Comparison of ENCODE assay signal across 8 mouse cellular contexts in genomic region chr8:83593325-83594166, GRCm38 (mm10). TPM values are rescaled to one million over a fixed set of nuclear protein-coding genes. Genes with fewer than 3 reads are reported as not detected.
DNase-seq lines count a peak whose midpoint lies in the region; ATAC-seq and TF ChIP-seq lines count a peak whose summit lies in the region.

No protein-coding gene starts in this region.

- no peak; the same call in 1 of the 2 replicates for ATAC-seq in heart, embryonic 12.5 days (ENCODE audit: insufficient number of reproducible peaks, low FRiP score)
- no peak for ATAC-seq in limb, embryonic 15.5 days (ENCODE audit: insufficient number of reproducible peaks, low FRiP score, low TSS enrichment, low read depth)
- no peak for ATAC-seq in stomach, embryonic 14.5 days (ENCODE audit: insufficient number of reproducible peaks, insufficient read depth, low FRiP score, low read depth)

- H3K9me3 ChIP-seq in heart, embryonic 12.5 days (replicated peaks) = no peaks in the 10 kb centered on the region
- no peaks in the 10 kb centered on the region for H3K9me3 ChIP-seq in E14TG2a.4 (ENCODE audit: low read length)
- H3K9me3 ChIP-seq in erythroblast, embryonic 14.5 days (ENCODE audit: control insufficient read depth, low read length) = no peaks in the 10 kb centered on the region
- H3K9me3 ChIP-seq in limb, embryonic 15.5 days = no peaks in the 10 kb centered on the region
- H3K9me3 ChIP-seq in stomach, embryonic 14.5 days (ENCODE audit: control insufficient read depth, low read depth, low read length) = no peaks in the 10 kb centered on the region

- TF ChIP-seq CTCF in E14TG2a.4 (conservative IDR thresholded peaks at IDR 0.05; ENCODE audit: low read length) = no peak

- H3K4me2 ChIP-seq in heart, embryonic 12.5 days = peak overlapping the region; percentile 86
- H3K4me2 ChIP-seq in limb, embryonic 15.5 days = peak overlapping the region; percentile 63
- H3K4me2 ChIP-seq in stomach, embryonic 14.5 days (replicated peaks; ENCODE audit: low read depth, low read length) = peak overlapping the region; percentile 73

- H3K4me1 ChIP-seq in heart, embryonic 12.5 days (replicated peaks) = peaks cover 25% of the 10 kb centered on the region
- peaks cover 59% of the 10 kb centered on the region for H3K4me1 ChIP-seq in E14TG2a.4 (replicated peaks; ENCODE audit: low read depth, low read length)
- peaks cover 41% of the 10 kb centered on the region for H3K4me1 ChIP-seq in erythroblast, embryonic 14.5 days (ENCODE audit: control insufficient read depth)
- H3K4me1 ChIP-seq in limb, embryonic 15.5 days = peaks cover 27% of the 10 kb centered on the region
- peaks cover 16% of the 10 kb centered on the region; the same call in 1 of the 2 replicates for H3K4me1 ChIP-seq in stomach, embryonic 14.5 days (ENCODE audit: control insufficient read depth, insufficient read depth, low read length)

- peak overlapping the region; percentile 92 for H3K4me3 ChIP-seq in heart, embryonic 12.5 days
- peak overlapping the region; percentile 85 for H3K4me3 ChIP-seq in E14TG2a.4 (replicated peaks; ENCODE audit: low read length)
- peak overlapping the region; percentile 97 for H3K4me3 ChIP-seq in erythroblast, embryonic 14.5 days (replicated peaks)
- peak overlapping the region; percentile 77 for H3K4me3 ChIP-seq in limb, embryonic 15.5 days
- peak overlapping the region; percentile 97 for H3K4me3 ChIP-seq in stomach, embryonic 14.5 days (ENCODE audit: low read depth, low read length)

- 6% methylated on average over 22 of the region's 22 CpGs for WGBS in heart, embryonic 12.5 days
- WGBS in limb, embryonic 15.5 days = 5% methylated on average over 22 of the region's 22 CpGs
- 3% methylated on average over 22 of the region's 22 CpGs for WGBS in stomach, embryonic 14.5 days

- peak overlapping the region; percentile 94 for H3K9ac ChIP-seq in heart, embryonic 12.5 days
- peak overlapping the region; percentile 58 for H3K9ac ChIP-seq in limb, embryonic 15.5 days
- H3K9ac ChIP-seq in stomach, embryonic 14.5 days (replicated peaks; ENCODE audit: low read depth, low read length) = peak overlapping the region; percentile 62

- no peaks in the 10 kb centered on the region for H3K27me3 ChIP-seq in heart, embryonic 12.5 days (replicated peaks)
- H3K27me3 ChIP-seq in E14TG2a.4 (ENCODE audit: insufficient read depth, low read length) = no peaks in the 10 kb centered on the region
- H3K27me3 ChIP-seq in erythroblast, embryonic 14.5 days (ENCODE audit: control insufficient read depth) = no peaks in the 10 kb centered on the region
- no peaks in the 10 kb centered on the region for H3K27me3 ChIP-seq in limb, embryonic 15.5 days
- H3K27me3 ChIP-seq in stomach, embryonic 14.5 days (ENCODE audit: control insufficient read depth, insufficient read depth, low read length) = no peaks in the 10 kb centered on the region

- no peak for DNase-seq in heart, postnatal 4 days
- no peak for DNase-seq in gastrocnemius, postnatal 25 days
- no peak for DNase-seq in adrenal gland, postnatal 4 days (ENCODE audit: low spot score in 2 of 2)

- H3K36me3 ChIP-seq in heart, embryonic 12.5 days = peaks cover 15% of the 10 kb centered on the region; the same call in 1 of the 2 replicates
- H3K36me3 ChIP-seq in E14TG2a.4 (ENCODE audit: insufficient read depth, low read length) = peaks cover 28% of the 10 kb centered on the region
- H3K36me3 ChIP-seq in erythroblast, embryonic 14.5 days (ENCODE audit: control insufficient read depth) = peaks cover 28% of the 10 kb centered on the region
- H3K36me3 ChIP-seq in limb, embryonic 15.5 days = peaks cover 6% of the 10 kb centered on the region; the same call in 1 of the 2 replicates
- peaks cover 7% of the 10 kb centered on the region; the same call in 1 of the 2 replicates for H3K36me3 ChIP-seq in stomach, embryonic 14.5 days (ENCODE audit: control insufficient read depth, insufficient read depth, low read length)

- H3K27ac ChIP-seq in heart, embryonic 12.5 days (ENCODE audit: poor library complexity, severe bottlenecking) = peak overlapping the region; percentile 86
- peak overlapping the region; percentile 90 for H3K27ac ChIP-seq in limb, embryonic 15.5 days
- H3K27ac ChIP-seq in stomach, embryonic 14.5 days (ENCODE audit: low read length) = peak overlapping the region; percentile 87

RNA-seq across cellular contexts. Expression of gene Tecr, which starts 14.2 kb away (rescaled TPM):
- polyA plus RNA-seq in heart, embryonic 12.5 days (2016; fragmentation: Nextera tagmentation; extraction: Ambion mirVana) = 445 and 456 TPM in 2 replicates
- total RNA-seq in heart, postnatal 4 days (2021) = 100 to 1,000 TPM; 162 to 169 TPM
- polyA plus RNA-seq in erythroblast, embryonic 14.5 days (2012) = 33.6 and 58.0 TPM in 2 replicates
- 544 and 583 TPM in 2 replicates for polyA plus RNA-seq in limb, embryonic 15.5 days (2015; fragmentation: Nextera tagmentation; extraction: Ambion mirVana)
- polyA plus RNA-seq in stomach, embryonic 14.5 days (2014; fragmentation: Nextera tagmentation; extraction: Ambion mirVana) = 629 and 635 TPM in 2 replicates
- 100 to 1,000 TPM; 313 to 489 TPM for total RNA-seq in gastrocnemius, postnatal 25 days (2021)
- 100 to 1,000 TPM; 369 to 378 TPM for total RNA-seq in adrenal gland, postnatal 4 days (2021)

RNA-seq across cellular contexts. Expression of gene Dnajb1, which starts 14.4 kb away (rescaled TPM):
- polyA plus RNA-seq in heart, embryonic 12.5 days (2016; fragmentation: Nextera tagmentation; extraction: Ambion mirVana) = 45.1 and 47.4 TPM in 2 replicates
- total RNA-seq in heart, postnatal 4 days (2021) = 10 to 100 TPM; 21.3 to 22.8 TPM
- 20.5 and 20.7 TPM in 2 replicates for polyA plus RNA-seq in erythroblast, embryonic 14.5 days (2012)
- polyA plus RNA-seq in limb, embryonic 15.5 days (2015; fragmentation: Nextera tagmentation; extraction: Ambion mirVana) = 78.5 and 79.1 TPM in 2 replicates
- polyA plus RNA-seq in stomach, embryonic 14.5 days (2014; fragmentation: Nextera tagmentation; extraction: Ambion mirVana) = 59.5 and 59.6 TPM in 2 replicates
- total RNA-seq in gastrocnemius, postnatal 25 days (2021) = 1 to 10 TPM; 4.6 to 6.0 TPM
- total RNA-seq in adrenal gland, postnatal 4 days (2021) = 10 to 100 TPM; 29.4 to 29.9 TPM

RNA-seq across cellular contexts. Expression of gene Ndufb7, which starts 27.1 kb away (rescaled TPM):
- 547 and 555 TPM in 2 replicates for polyA plus RNA-seq in heart, embryonic 12.5 days (2016; fragmentation: Nextera tagmentation; extraction: Ambion mirVana)
- 100 to 1,000 TPM; 517 to 525 TPM for total RNA-seq in heart, postnatal 4 days (2021)
- 76.6 and 87.5 TPM in 2 replicates for polyA plus RNA-seq in erythroblast, embryonic 14.5 days (2012)
- 253 and 288 TPM in 2 replicates for polyA plus RNA-seq in limb, embryonic 15.5 days (2015; fragmentation: Nextera tagmentation; extraction: Ambion mirVana)
- polyA plus RNA-seq in stomach, embryonic 14.5 days (2014; fragmentation: Nextera tagmentation; extraction: Ambion mirVana) = 325 and 345 TPM in 2 replicates
- 100 to 1,000 TPM; 349 to 360 TPM for total RNA-seq in gastrocnemius, postnatal 25 days (2021)
- 100 to 1,000 TPM; 215 to 223 TPM for total RNA-seq in adrenal gland, postnatal 4 days (2021)

RNA-seq across cellular contexts. Expression of gene Olfr370, which starts 58.0 kb away (rescaled TPM):
- not detected in 2 replicates for polyA plus RNA-seq in heart, embryonic 12.5 days (2016; fragmentation: Nextera tagmentation; extraction: Ambion mirVana)
- total RNA-seq in heart, postnatal 4 days (2021) = not detected
- polyA plus RNA-seq in erythroblast, embryonic 14.5 days (2012) = not detected in 2 replicates
- polyA plus RNA-seq in limb, embryonic 15.5 days (2015; fragmentation: Nextera tagmentation; extraction: Ambion mirVana) = not detected in 2 replicates
- polyA plus RNA-seq in stomach, embryonic 14.5 days (2014; fragmentation: Nextera tagmentation; extraction: Ambion mirVana) = not detected in 2 replicates
- not detected for total RNA-seq in gastrocnemius, postnatal 25 days (2021)
- not detected for total RNA-seq in adrenal gland, postnatal 4 days (2021)

RNA-seq across cellular contexts. Expression of gene Gipc1, which starts 58.9 kb away (rescaled TPM):
- polyA plus RNA-seq in heart, embryonic 12.5 days (2016; fragmentation: Nextera tagmentation; extraction: Ambion mirVana) = 175 and 180 TPM in 2 replicates
- 10 to 100 TPM; 61.9 to 64.2 TPM for total RNA-seq in heart, postnatal 4 days (2021)
- polyA plus RNA-seq in erythroblast, embryonic 14.5 days (2012) = 7.9 and 10.0 TPM in 2 replicates
- 182 and 187 TPM in 2 replicates for polyA plus RNA-seq in limb, embryonic 15.5 days (2015; fragmentation: Nextera tagmentation; extraction: Ambion mirVana)
- polyA plus RNA-seq in stomach, embryonic 14.5 days (2014; fragmentation: Nextera tagmentation; extraction: Ambion mirVana) = 180 and 185 TPM in 2 replicates
- 10 to 100 TPM; 18.9 to 20.4 TPM for total RNA-seq in gastrocnemius, postnatal 25 days (2021)
- 10 to 100 TPM; 59.2 to 72.0 TPM for total RNA-seq in adrenal gland, postnatal 4 days (2021)
